Mouse (Mus musculus) liver, embryonic 11.5 days (tissue): Measurements from ENCODE around the gene Acsl6. TPM values are rescaled to one million over a fixed set of nuclear protein-coding genes. Genes with fewer than 3 reads are reported as not detected.

Source experiments
- ATAC-seq: fragments of 200-750 bp; cut with Nextera tagmentation; replicated peaks from 2 replicates; pipeline ENCODE4 v1.8.0; 2017; ENCODE audit warnings: moderate number of reproducible peaks, mild to moderate bottlenecking, moderate TSS enrichment, moderate library complexity; ENCODE audit not compliant: low FRiP score
- DNase-seq: peaks from one replicate; pipeline ENCODE4 v3.0.0-alpha.2; 2017; ENCODE audit warnings: low spot score
- H3K27ac ChIP-seq: fragments of 300-500 bp; sonication (generic); 2 replicates; pipeline ENCODE4 v1.5.1; 2014; ENCODE audit warnings: mild to moderate bottlenecking, low read depth, low read length, control low read depth
- H3K27me3 ChIP-seq: fragments of 300-500 bp; sonication (generic); replicated peaks from 2 replicates; pipeline ENCODE4 v1.6.1; 2014; ENCODE audit warnings: low read length, mixed read lengths; ENCODE audit not compliant: control insufficient read depth, insufficient read depth
- H3K36me3 ChIP-seq: fragments of 300-500 bp; sonication (generic); 2 replicates; pipeline ENCODE4 v1.6.1; 2014; ENCODE audit warnings: mild to moderate bottlenecking, low read length, moderate library complexity, mixed read lengths; ENCODE audit not compliant: control insufficient read depth, insufficient read depth
- H3K4me1 ChIP-seq: fragments of 300-500 bp; sonication (generic); replicated peaks from 2 replicates; pipeline ENCODE4 v1.6.1; 2014; ENCODE audit warnings: low read length, mixed read lengths; ENCODE audit not compliant: control insufficient read depth, insufficient read depth
- H3K4me2 ChIP-seq: fragments of 300-500 bp; sonication (generic); 2 replicates; pipeline ENCODE4 v1.6.1; 2014; ENCODE audit warnings: mild to moderate bottlenecking, control low read depth, moderate library complexity
- H3K4me3 ChIP-seq: fragments of 300-500 bp; sonication (generic); 2 replicates; pipeline ENCODE4 v1.5.1; 2014; ENCODE audit warnings: low read depth, low read length, control low read depth
- H3K9ac ChIP-seq: fragments of 300-500 bp; sonication (generic); 2 replicates; pipeline ENCODE4 v1.6.1; 2014; ENCODE audit warnings: low read depth, low read length, control low read depth
- H3K9me3 ChIP-seq: fragments of 300-500 bp; sonication (generic); 2 replicates; pipeline ENCODE4 v1.6.1; 2016; ENCODE audit warnings: low read length, inconsistent platforms, mixed read lengths; ENCODE audit not compliant: control insufficient read depth
- WGBS: fragments of 180-500 bp; shearing (Covaris S2); extraction: QIAGEN DNeasy Blood & Tissue Kit; methylation state at CpG from one replicate; pipeline ENCODE4 v1.1.7; 2014; 5-methylcytosine and 5-hydroxymethylcytosine counted together
- polyA plus RNA-seq: library from polyadenylated mRNA; unstranded; fragments of >200 nt; fragmentation: Nextera tagmentation; extraction: Ambion mirVana; gene quantifications from 2 replicates; pipeline ENCODE4 v1.2.1, GENCODE M21; 2014

Acsl6 gene
- polyA plus RNA-seq, 1 experiment from 2014 or later, result 2.2 TPM

DNA sequence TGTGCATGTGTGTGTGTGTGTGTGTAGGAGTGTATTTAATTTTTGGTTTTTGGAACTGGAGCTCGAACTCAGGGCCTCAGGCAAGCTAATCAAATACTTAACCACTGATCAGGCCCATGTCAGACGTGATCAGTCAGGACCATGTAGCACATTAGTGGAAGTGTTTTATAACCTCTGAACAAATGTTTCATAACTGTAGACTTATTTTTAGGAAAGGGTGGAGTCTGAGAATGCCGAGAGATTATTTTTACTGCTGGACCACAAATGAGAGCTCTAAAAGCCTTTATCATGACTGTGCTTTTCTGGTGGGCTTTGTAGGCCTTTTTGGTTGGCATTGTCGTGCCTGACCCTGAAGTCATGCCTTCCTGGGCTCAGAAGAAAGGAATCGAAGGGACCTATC, 48.1 kb downstream of the Acsl6 start:
- Histone ChIP-seq H3K27ac (no peak overlapping the region), H3K4me3 (no peak overlapping the region), H3K27me3 (no peaks in the 10 kb centered on the region), H3K36me3 (no peaks in the 10 kb centered on the region), H3K9me3 (no peaks in the 10 kb centered on the region), H3K9ac (no peak overlapping the region), H3K4me1 (no peaks in the 10 kb centered on the region), H3K4me2 (no peak overlapping the region)
- no peak for ATAC-seq
- 56% methylated on average over 5 of the region's 5 CpGs for WGBS
- no peak for DNase-seq

DNA sequence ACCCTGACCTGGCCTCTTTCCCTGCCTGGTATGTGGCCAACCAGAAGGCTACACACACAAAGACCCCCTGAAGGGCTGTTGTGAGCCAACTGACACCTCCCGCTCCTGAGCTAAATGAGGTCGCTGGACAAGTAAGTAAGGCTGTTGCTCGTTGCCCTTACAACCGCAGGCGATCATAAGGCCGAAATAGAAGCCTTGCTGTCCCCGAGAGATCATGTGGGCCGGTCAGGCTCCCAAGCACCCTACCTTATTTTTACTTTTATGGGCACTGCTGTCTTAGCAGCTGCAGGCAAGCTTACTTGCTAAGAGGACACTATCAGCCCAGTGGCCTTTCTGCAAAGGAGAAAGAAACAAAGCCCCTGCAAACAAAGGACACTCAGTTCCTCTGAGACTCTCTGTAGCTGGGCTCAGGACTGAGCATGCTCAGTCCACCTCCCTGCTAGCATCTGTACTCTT, 49.6 kb downstream of the Acsl6 start:
- Histone ChIP-seq H3K36me3 (no peaks in the 10 kb centered on the region), H3K4me1 (no peaks in the 10 kb centered on the region), H3K9me3 (no peaks in the 10 kb centered on the region), H3K27me3 (no peaks in the 10 kb centered on the region), H3K9ac (no peak overlapping the region), H3K4me3 (no peak overlapping the region), H3K27ac (no peak overlapping the region), H3K4me2 (no peak overlapping the region)
- no peak for ATAC-seq
- 55% methylated on average over 8 of the region's 8 CpGs for WGBS
- no peak for DNase-seq

DNA sequence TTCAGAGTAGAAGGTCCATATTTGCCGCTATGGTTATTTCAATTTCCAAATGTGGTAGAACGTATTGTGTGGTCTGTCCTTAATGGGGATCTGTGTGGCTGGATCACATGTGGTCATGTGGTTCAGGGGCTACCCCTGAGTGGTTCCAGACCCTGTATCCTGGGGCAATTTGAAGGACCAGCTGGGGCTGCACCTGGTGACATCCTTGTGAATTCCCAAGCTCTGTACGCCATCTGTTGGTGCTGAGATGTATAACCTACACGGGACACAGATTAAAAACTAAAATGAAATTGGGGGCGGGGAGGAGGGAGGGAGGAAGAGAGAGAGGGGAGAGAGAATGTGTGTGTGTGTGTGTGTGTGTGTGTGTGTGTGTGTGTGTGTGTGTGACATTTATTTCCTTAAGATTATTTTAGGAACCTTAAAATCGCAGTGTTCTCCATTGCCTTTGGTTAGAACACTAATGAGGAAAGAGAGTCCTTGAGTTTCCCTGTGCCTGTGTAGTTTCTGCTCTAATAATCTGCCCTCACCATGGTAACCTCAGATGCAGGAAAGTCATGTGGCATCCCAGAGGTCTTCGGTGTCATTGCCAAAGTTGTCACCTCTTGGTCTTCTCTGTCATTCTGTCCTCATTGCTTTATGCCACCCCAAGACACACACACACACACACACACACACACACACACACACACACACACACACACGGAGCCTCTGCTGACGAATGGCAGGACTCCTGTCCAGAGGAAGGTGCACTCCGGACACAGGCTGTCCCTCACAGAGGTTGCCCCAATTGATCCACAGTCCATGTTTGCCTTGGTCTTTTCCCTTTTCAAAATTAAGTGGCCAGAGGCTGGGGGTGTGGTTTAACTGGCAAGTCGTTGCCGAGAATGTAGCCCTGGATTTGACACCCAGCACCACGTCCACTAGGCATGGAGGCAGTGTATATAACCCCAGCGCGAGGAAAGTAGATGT, 51.3 kb downstream of the Acsl6 start:
- no peak overlapping the region for H3K4me3 ChIP-seq
- peak; percentile 36 for DNase-seq

DNA sequence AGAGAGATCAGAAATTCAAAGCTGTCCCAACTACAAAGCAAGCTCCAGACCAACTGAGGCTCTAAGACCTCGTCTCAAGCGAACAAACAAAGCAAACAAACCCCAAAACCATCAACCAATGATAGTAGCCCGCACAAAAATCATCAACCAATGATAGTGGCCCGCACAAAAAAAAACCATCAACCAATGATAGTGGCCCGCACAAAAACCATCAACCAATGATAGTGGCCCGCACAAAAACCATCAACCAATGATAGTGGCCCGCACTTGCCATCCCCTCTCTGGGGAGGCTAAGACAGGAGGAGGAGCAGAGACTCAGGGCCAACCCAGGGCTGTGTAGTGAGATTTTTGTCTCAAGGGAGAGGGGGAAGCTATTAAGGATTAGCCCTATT, 52.0 kb downstream of the Acsl6 start:
- no peaks in the 10 kb centered on the region for H3K27me3 ChIP-seq
- 47% methylated on average over 7 of the region's 7 CpGs for WGBS

More for the DNA sequence above, 51.3 kb downstream of the Acsl6 start:
- Histone ChIP-seq H3K9ac (no peak overlapping the region), H3K4me1 (no peaks in the 10 kb centered on the region), H3K27ac (no peak overlapping the region), H3K9me3 (no peaks in the 10 kb centered on the region), H3K36me3 (no peaks in the 10 kb centered on the region), H3K27me3 (no peaks in the 10 kb centered on the region), H3K4me2 (no peak overlapping the region)
- ATAC-seq, result no peak
- 41% methylated on average over 15 of the region's 15 CpGs for WGBS

DNA sequence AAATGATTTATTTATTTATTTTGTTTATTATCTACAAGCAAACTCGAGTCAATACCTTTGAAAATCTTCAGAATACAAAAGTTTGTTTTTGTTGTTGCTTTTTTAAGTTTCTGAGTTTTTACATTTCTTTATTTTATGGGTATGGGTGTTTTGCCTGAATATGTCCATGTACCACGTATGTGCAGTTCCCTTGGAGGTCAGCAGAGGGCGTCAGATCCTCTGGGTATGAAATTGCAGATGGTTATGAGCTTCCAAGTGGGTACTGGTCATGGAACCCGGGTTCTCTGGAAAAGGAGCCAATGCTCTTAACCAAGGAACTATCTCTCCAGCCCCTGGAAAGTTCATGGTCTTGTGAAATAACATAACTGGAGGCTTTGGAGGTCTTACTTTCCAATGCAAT, 53.1 kb downstream of the Acsl6 start:
- ATAC-seq (no peak), DNase-seq (no peak)
- Histone ChIP-seq H3K4me2 (no peak overlapping the region), H3K9me3 (no peaks in the 10 kb centered on the region), H3K4me1 (no peaks in the 10 kb centered on the region), H3K9ac (no peak overlapping the region), H3K36me3 (no peaks in the 10 kb centered on the region), H3K27ac (no peak overlapping the region), H3K4me3 (no peak overlapping the region), H3K27me3 (no peaks in the 10 kb centered on the region)
- WGBS, result 48% methylated on average over 4 of the region's 4 CpGs

More for the DNA sequence above, 52.0 kb downstream of the Acsl6 start:
- no peak for ATAC-seq
- H3K9me3 ChIP-seq, result no peaks in the 10 kb centered on the region
- H3K4me3 ChIP-seq, result no peak overlapping the region
- H3K9ac ChIP-seq, result no peak overlapping the region
- no peaks in the 10 kb centered on the region for H3K4me1 ChIP-seq
- H3K27ac ChIP-seq, result no peak overlapping the region
- no peak overlapping the region for H3K4me2 ChIP-seq
- H3K36me3 ChIP-seq, result no peaks in the 10 kb centered on the region
- no peak for DNase-seq

DNA sequence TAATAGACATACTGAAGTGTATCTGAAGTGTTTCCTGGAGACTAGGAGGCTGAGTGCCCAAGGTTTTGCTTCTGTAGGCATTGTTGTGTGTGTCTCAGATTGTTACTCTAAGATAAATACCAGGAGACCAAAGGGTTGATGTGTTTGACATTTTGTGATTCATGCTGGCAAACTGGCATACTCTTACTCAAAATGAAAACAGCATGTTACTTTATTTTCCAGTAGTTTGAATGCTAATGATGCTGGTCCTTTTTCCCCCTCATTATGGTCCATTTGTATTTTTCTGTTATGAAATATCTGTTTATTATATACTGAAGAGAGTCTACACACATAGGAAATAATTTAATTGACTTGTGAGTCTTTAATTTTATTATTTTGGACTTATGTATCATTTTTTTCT, 69.0 kb downstream of the Acsl6 start:
- no peak for ATAC-seq
- no peak overlapping the region for H3K27ac ChIP-seq
- H3K4me1 ChIP-seq, result no peaks in the 10 kb centered on the region
- no peak overlapping the region for H3K9ac ChIP-seq
- no peaks in the 10 kb centered on the region for H3K9me3 ChIP-seq
- H3K27me3 ChIP-seq, result no peaks in the 10 kb centered on the region
- no peak overlapping the region for H3K4me3 ChIP-seq
- H3K36me3 ChIP-seq, result no peaks in the 10 kb centered on the region
- no peak overlapping the region for H3K4me2 ChIP-seq
- no peak for DNase-seq

DNA sequence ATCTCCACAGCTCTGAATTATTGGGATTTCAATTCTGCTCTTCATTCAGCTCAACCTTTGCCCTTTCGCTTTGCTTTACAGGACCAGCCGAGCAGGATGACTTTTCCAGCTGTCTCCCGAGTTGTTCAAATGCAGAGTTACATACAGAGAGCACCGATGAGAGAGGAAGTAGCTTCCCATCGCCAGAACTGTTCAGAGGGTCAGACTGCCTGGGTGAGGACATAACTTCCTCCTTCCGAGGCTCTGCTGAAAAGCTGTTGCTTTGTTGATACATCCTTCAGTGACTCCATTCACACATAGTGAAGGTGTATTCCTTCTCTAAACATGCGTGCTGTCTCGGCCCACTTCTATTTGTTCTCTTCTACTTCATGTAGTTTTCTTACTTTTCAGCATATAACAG, 86.8 kb downstream of the Acsl6 start:
- H3K27ac ChIP-seq, result no peak overlapping the region
- 46% methylated on average over 8 of the region's 8 CpGs for WGBS
- no peak overlapping the region for H3K4me2 ChIP-seq
- H3K9ac ChIP-seq, result no peak overlapping the region
- H3K9me3 ChIP-seq, result no peaks in the 10 kb centered on the region
- H3K4me1 ChIP-seq, result no peaks in the 10 kb centered on the region
- H3K36me3 ChIP-seq, result no peaks in the 10 kb centered on the region
- ATAC-seq (no peak), DNase-seq (no peak)
- no peaks in the 10 kb centered on the region for H3K27me3 ChIP-seq
- no peak overlapping the region for H3K4me3 ChIP-seq

DNA sequence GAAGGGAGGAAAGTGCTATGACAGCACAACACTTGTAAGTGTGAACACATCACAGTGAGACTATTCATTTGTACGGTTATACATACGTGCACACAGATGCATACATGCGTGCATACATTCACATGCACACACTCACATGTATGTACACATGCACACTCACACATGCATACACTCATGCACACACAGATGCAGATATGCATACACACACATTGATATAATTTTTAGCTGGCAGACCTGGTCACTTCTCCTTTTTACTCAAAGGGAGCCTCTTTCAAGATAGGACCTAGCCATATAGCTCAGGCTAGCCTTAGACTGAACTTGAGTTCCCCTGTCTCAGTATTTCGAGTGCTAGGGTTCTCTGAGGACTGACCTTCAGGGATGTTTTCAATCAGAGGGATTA, 87.7 kb downstream of the Acsl6 start:
- ATAC-seq (no peak), DNase-seq (no peak)
- no peaks in the 10 kb centered on the region for H3K27me3 ChIP-seq
- no peak overlapping the region for H3K4me3 ChIP-seq
- no peak overlapping the region for H3K4me2 ChIP-seq
- no peaks in the 10 kb centered on the region for H3K9me3 ChIP-seq
- no peak overlapping the region for H3K9ac ChIP-seq
- H3K4me1 ChIP-seq, result no peaks in the 10 kb centered on the region
- 79% methylated on average over 4 of the region's 4 CpGs for WGBS
- H3K27ac ChIP-seq, result no peak overlapping the region
- no peaks in the 10 kb centered on the region for H3K36me3 ChIP-seq

DNA sequence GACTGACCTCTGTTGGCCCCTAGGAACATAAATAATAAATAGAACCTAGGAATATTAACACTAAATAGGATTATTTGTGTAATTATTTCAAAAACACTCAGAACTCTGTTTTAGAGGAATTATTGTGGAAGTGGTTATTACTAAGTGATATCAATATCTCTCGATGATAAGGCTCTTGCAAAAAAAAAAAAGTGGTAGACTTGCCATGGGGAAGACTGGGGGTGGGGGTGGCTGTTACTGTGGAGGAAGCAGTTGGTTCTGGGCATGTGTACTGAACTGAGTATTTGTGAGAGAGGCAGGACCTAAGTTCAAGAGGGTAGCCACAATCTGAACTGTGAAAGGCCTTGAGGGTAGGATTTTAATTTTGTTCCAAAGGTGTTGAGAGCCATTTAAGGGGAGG, 93.1 kb downstream of the Acsl6 start:
- no peaks in the 10 kb centered on the region for H3K9me3 ChIP-seq
- no peaks in the 10 kb centered on the region for H3K4me1 ChIP-seq
- H3K4me3 ChIP-seq, result no peak overlapping the region
- H3K9ac ChIP-seq, result no peak overlapping the region
- H3K36me3 ChIP-seq, result no peaks in the 10 kb centered on the region
- no peak overlapping the region for H3K27ac ChIP-seq
- H3K27me3 ChIP-seq, result no peaks in the 10 kb centered on the region
- ATAC-seq, result no peak
- no peak for DNase-seq
- 60% methylated on average over 1 of the region's 1 CpGs for WGBS
- no peak overlapping the region for H3K4me2 ChIP-seq
